Mouse (Mus musculus) heart, postnatal 0 days (tissue): ENCODE data around the gene Usb1. TPM values are rescaled to one million over a fixed set of nuclear protein-coding genes. Genes with fewer than 3 reads are reported as not detected.
A peak's percentile ranks its signal among the peaks of the same experiment; 100 is the strongest.

Source experiments
- ATAC-seq: fragments of 200-750 bp; cut with Nextera tagmentation; 2 replicates; pipeline ENCODE4 v1.8.0; 2017; ENCODE audit warnings: low read depth, moderate number of reproducible peaks, moderate library complexity; ENCODE audit not compliant: insufficient read depth
- DNase-seq: peaks from one replicate; pipeline ENCODE4 v3.0.0-alpha.2; 2016; ENCODE audit warnings: low spot score
- H3K27ac ChIP-seq: fragments of 300-500 bp; sonication (generic); 2 replicates; pipeline ENCODE4 v1.5.1; 2014; ENCODE audit warnings: low read depth, mild to moderate bottlenecking
- H3K27me3 ChIP-seq: fragments of 300-500 bp; sonication (generic); 2 replicates; pipeline ENCODE4 v1.6.1; 2014; ENCODE audit warnings: low read length, mixed read lengths; ENCODE audit not compliant: control insufficient read depth, insufficient read depth
- H3K36me3 ChIP-seq: fragments of 300-500 bp; sonication (generic); replicated peaks from 2 replicates; pipeline ENCODE4 v1.6.1; 2014; ENCODE audit warnings: low read length, mixed read lengths; ENCODE audit not compliant: control insufficient read depth, insufficient read depth
- H3K4me1 ChIP-seq: fragments of 300-500 bp; sonication (generic); 2 replicates; pipeline ENCODE4 v1.6.1; 2014; ENCODE audit warnings: antibody characterized with exemption; ENCODE audit not compliant: control insufficient read depth, insufficient read depth
- H3K4me2 ChIP-seq: fragments of 300-500 bp; sonication (generic); 2 replicates; pipeline ENCODE4 v1.6.1; 2014; ENCODE audit warnings: low read depth, mild to moderate bottlenecking, low read length, moderate library complexity
- H3K4me3 ChIP-seq: fragments of 300-500 bp; sonication (generic); 2 replicates; pipeline ENCODE4 v1.5.1; 2014; ENCODE audit warnings: low read depth, low read length
- H3K9ac ChIP-seq: fragments of 300-500 bp; sonication (generic); replicated peaks from 2 replicates; pipeline ENCODE4 v1.6.1; 2014; ENCODE audit warnings: low read depth, low read length, mixed read lengths
- H3K9me3 ChIP-seq: fragments of 300-500 bp; sonication (generic); replicated peaks from 2 replicates; pipeline ENCODE4 v1.6.1; 2016; ENCODE audit warnings: low read length; ENCODE audit not compliant: control insufficient read depth
- CTCF ChIP-seq: IDR thresholded peaks from 2 replicates; pipeline ENCODE4 v1.5.1; 2016; ENCODE audit warnings: antibody characterized with exemption, control low read depth, low read depth
- EP300 ChIP-seq: IDR thresholded peaks from 2 replicates; pipeline ENCODE4 v1.6.1; 2016; ENCODE audit warnings: antibody characterized with exemption, low read depth
- WGBS: fragments of 180-500 bp; shearing (Covaris S2); extraction: QIAGEN DNeasy Blood & Tissue Kit; methylation state at CpG from one replicate; pipeline ENCODE4 v1.1.7; 2014; 5-methylcytosine and 5-hydroxymethylcytosine counted together
- polyA plus RNA-seq: library from polyadenylated mRNA; unstranded; fragments of >200 nt; fragmentation: Nextera tagmentation; extraction: Ambion mirVana; gene quantifications from 2 replicates; pipeline ENCODE4 v1.2.1, GENCODE M21; 2015
- total RNA-seq: library from RNA; depleted of rRNA; stranded (reverse); fragments of >200 nt; gene quantifications from 2 replicates; pipeline ENCODE4 v1.2.3, GENCODE M21; 2014; ENCODE audit warnings: low replicate concordance

Usb1 gene
- total and polyA plus RNA-seq, 2 experiments from 2014 or later = 28.8 to 49.0 TPM

DNA sequence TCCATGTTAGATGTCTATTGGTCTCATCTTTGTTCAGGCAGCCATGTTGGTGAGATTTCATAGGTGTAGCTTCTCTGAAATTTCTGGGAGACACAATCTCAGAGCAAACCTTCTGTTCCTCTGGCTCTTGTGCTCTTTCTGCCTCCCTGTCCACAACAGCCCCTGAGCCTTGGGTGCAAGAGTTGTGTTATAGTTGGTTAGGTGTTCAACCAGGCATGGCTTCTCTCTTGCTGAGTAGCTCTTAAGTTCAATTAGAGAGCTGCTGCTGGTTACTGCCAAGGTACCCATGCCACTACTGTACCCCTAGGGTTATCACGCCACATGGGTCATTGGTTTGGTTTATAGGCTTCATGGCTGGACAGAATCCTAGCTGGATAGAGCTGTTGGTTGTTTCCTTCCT is 16.7 kb upstream of the Usb1 start:
- 91% methylated on average over 1 of the region's 1 CpGs for whole genome bisulfite sequencing
- no peak overlapping the region for H3K4me2 ChIP-seq

DNA sequence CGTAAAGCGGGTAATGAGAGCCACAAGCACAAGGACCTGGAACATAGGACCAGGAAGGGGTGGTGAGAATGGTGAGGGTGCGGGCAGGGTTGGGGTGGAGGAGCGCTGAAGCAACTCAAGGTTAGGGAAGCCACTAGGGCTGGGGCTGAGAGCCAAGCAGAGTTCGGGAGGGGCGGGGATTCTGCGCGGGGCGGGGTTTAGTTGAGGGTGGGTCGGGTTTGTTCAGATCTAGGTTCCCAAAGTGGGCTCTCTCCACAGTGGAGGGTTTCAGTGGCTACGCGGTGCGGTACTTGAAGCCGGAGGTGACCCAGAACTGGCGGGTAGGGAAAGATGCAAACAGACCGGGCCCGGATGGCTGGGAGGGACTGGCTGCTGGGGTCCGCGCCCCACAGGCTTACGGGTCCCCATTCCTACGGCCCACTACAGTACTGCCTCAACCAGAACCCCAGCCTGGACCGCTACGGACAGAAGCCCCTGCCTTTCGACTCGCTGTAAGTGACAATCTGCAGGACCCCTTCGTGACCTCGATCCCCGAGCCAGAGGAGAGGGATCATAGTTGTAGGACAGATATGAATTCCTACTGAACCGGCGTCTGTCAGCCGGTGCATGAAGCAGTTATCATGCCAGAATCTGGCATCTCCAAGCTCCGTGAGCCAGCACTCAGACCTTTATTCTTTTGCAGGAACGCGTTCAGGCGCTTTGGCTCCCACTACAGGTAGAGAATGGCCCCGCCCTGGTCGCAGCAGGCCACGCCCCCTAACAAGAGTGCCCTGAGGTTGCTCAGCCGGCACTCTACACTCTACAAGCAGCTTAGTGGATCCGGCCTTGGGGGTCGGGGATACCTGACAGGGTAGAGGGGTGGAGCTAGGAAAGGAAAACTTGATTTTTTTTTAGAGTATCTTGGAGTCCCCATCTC is 11.6 kb upstream of the Usb1 start:
- WGBS = 4% methylated on average over 41 of the region's 41 CpGs
- Histone ChIP-seq H3K4me2 (peak overlapping the region; percentile 73), H3K27me3 (no peaks in the 10 kb centered on the region), H3K4me3 (peak overlapping the region; percentile 37), H3K36me3 (peaks cover under 1% of the 10 kb centered on the region), H3K9ac (no peak overlapping the region), H3K9me3 (no peaks in the 10 kb centered on the region), H3K27ac (no peak overlapping the region), H3K4me1 (peaks cover 6% of the 10 kb centered on the region; the same call in 1 of the 2 replicates)
- peak; percentile 63 for ATAC-seq
- TF ChIP-seq EP300 (no peak), CTCF (peak; percentile 20)
- no peak for DNase-seq

More for the DNA sequence above, 16.7 kb upstream of the Usb1 start:
- H3K27ac ChIP-seq = no peak overlapping the region
- H3K36me3 ChIP-seq = no peaks in the 10 kb centered on the region
- no peaks in the 10 kb centered on the region for H3K4me1 ChIP-seq
- no peak for TF ChIP-seq CTCF
- ATAC-seq (no peak), DNase-seq (no peak)
- no peaks in the 10 kb centered on the region for H3K9me3 ChIP-seq
- H3K4me3 ChIP-seq = no peak overlapping the region
- H3K27me3 ChIP-seq = no peaks in the 10 kb centered on the region
- H3K9ac ChIP-seq = no peak overlapping the region

- peaks cover 27% of the 10 kb centered on the region for H3K36me3 ChIP-seq
- H3K4me1 ChIP-seq = peaks cover 6% of the 10 kb centered on the region; the same call in 1 of the 2 replicates
- no peaks in the 10 kb centered on the region for H3K27me3 ChIP-seq
- ATAC-seq (no peak), DNase-seq (no peak)
- H3K9me3 ChIP-seq = no peaks in the 10 kb centered on the region
- no peak overlapping the region for H3K27ac ChIP-seq
- H3K4me3 ChIP-seq = no peak overlapping the region
- no peak overlapping the region for H3K9ac ChIP-seq
- 49% methylated on average over 3 of the region's 3 CpGs for WGBS
- no peak overlapping the region for H3K4me2 ChIP-seq
- no peak for TF ChIP-seq CTCF
- no peak for TF ChIP-seq EP300
Observed at GRCm38 (mm10) chr8:95323201-95323600, 8.9 kb upstream of the Usb1 start.

- TF ChIP-seq CTCF = no peak
- TF ChIP-seq EP300 = no peak
- Histone ChIP-seq H3K4me2 (no peak overlapping the region), H3K4me1 (peaks cover 6% of the 10 kb centered on the region; the same call in 1 of the 2 replicates), H3K9ac (no peak overlapping the region), H3K9me3 (no peaks in the 10 kb centered on the region), H3K27ac (0 out of 2 replicates have a peak overlapping the region, but pooled peaks have one; percentile 11), H3K4me3 (no peak overlapping the region), H3K36me3 (peaks cover 39% of the 10 kb centered on the region), H3K27me3 (no peaks in the 10 kb centered on the region)
- 42% methylated on average over 5 of the region's 5 CpGs for WGBS
- DNase-seq = no peak
- no peak for ATAC-seq
Observed at GRCm38 (mm10) chr8:95324646-95325045, 7.4 kb upstream of the Usb1 start.

GRCm38 (mm10) chr8:95326822-95327221 is 5.3 kb upstream of the Usb1 start:
- Histone ChIP-seq H3K9me3 (no peaks in the 10 kb centered on the region), H3K4me2 (no peak overlapping the region), H3K4me1 (peaks cover 15% of the 10 kb centered on the region), H3K4me3 (no peak overlapping the region), H3K9ac (no peak overlapping the region), H3K27me3 (no peaks in the 10 kb centered on the region), H3K36me3 (peaks cover 39% of the 10 kb centered on the region), H3K27ac (no peak overlapping the region)
- ATAC-seq (no peak), DNase-seq (no peak)
- WGBS = 59% methylated on average over 5 of the region's 5 CpGs
- TF ChIP-seq EP300 (no peak), CTCF (no peak)
